21 mouse cellular contexts compared by ENCODE assay signal in genomic region chr5:66353876-66354275, GRCm38 (mm10).
"Had no signal": no experiment of that assay in that cellular context is flagged by ENCODE, and none has a peak within 500 bp of the region (broad histone marks: within the 10 kb centered on the region; RNA-seq: fewer than 3 reads in every experiment).

No protein-coding gene starts in this region.

- H3K4me2 ChIP-seq: heart, embryonic 11.5 days; hindbrain, embryonic 15.5 days; limb, embryonic 13.5 days; limb, embryonic 15.5 days; liver, embryonic 12.5 days had no signal

- H3K36me3 ChIP-seq: hindbrain, embryonic 15.5 days; limb, embryonic 15.5 days; liver, embryonic 12.5 days had no signal

- H3K9ac ChIP-seq: forebrain, postnatal 0 days; hindbrain, embryonic 15.5 days; limb, embryonic 13.5 days; limb, embryonic 15.5 days; liver, embryonic 12.5 days; liver, embryonic 14.5 days had no signal

- H3K4me3 ChIP-seq: hindbrain, embryonic 15.5 days; limb, embryonic 13.5 days; limb, embryonic 15.5 days; liver, embryonic 12.5 days had no signal

- H3K27me3 ChIP-seq: hindbrain, embryonic 15.5 days; limb, embryonic 13.5 days; limb, embryonic 15.5 days; liver, embryonic 12.5 days had no signal

- ATAC-seq: forebrain, postnatal 0 days; hindbrain, postnatal 0 days; intestine, embryonic 16.5 days; liver, embryonic 12.5 days had no signal

- H3K9me3 ChIP-seq: hindbrain, embryonic 15.5 days; limb, embryonic 15.5 days; liver, embryonic 12.5 days had no signal

- DNase-seq: forebrain, postnatal 0 days; gastrocnemius, postnatal 14 days; gastrocnemius, postnatal 36 days; heart, adult 18-20 months; heart, postnatal 36 days; kidney, adult 18-20 months; kidney, postnatal 14 days; kidney, postnatal 36 days; layer of hippocampus, adult 9-11 months; layer of hippocampus, postnatal 36 days; left cerebral cortex, postnatal 4 days; lung, adult 18-20 months had no signal

- H3K27ac ChIP-seq: hindbrain, embryonic 15.5 days; hindbrain, postnatal 0 days; kidney, postnatal 0 days; limb, embryonic 13.5 days; limb, embryonic 15.5 days; liver, embryonic 12.5 days; liver, embryonic 14.5 days had no signal

- H3K4me1 ChIP-seq: liver, embryonic 12.5 days had no signal
